Comparison of ENCODE assay signal across 25 mouse cellular contexts in genomic region chr5:131960432-131960831, GRCm38 (mm10).
"Had no signal": no experiment of that assay in that cellular context is flagged by ENCODE, and none has a peak within 500 bp of the region (broad histone marks: within the 10 kb centered on the region; RNA-seq: fewer than 3 reads in every experiment).

No protein-coding gene starts in this region.

- H3K27ac ChIP-seq: gastrocnemius, adult 2 months; heart, embryonic 10.5 days; hindbrain, embryonic 10.5 days; hindbrain, embryonic 12.5 days; hindbrain, embryonic 14.5 days; layer of hippocampus, adult 2 months; left cerebral cortex, adult 2 months; limb, embryonic 10.5 days; limb, embryonic 12.5 days; liver, embryonic 13.5 days; liver, embryonic 15.5 days had no signal

- DNase-seq: gastrocnemius, adult 2 months; gastrocnemius, postnatal 10 days; gastrocnemius, postnatal 25 days; heart, adult 18-20 months; heart, postnatal 10 days; heart, postnatal 4 days; kidney, adult 11 months; kidney, adult 2 months; kidney, postnatal 10 days; kidney, postnatal 36 days; liver; liver, embryonic 13.5 days had no signal

- H3K4me1 ChIP-seq: liver, embryonic 15.5 days had no signal

- H3K36me3 ChIP-seq: hindbrain, embryonic 10.5 days; hindbrain, embryonic 12.5 days; liver, embryonic 13.5 days; liver, embryonic 15.5 days had no signal

- H3K9me3 ChIP-seq: heart, embryonic 10.5 days; hindbrain, embryonic 10.5 days; hindbrain, embryonic 12.5 days; limb, embryonic 10.5 days; liver, embryonic 13.5 days; liver, embryonic 15.5 days had no signal

- H3K27me3 ChIP-seq: heart, embryonic 12.5 days; hindbrain, embryonic 12.5 days; limb, embryonic 12.5 days; liver, embryonic 13.5 days; liver, embryonic 15.5 days had no signal

- ATAC-seq: hindbrain, embryonic 16.5 days; inflammation-experienced regulatory T-cells, adult 6 months had no signal

- H3K9ac ChIP-seq: heart, embryonic 12.5 days; hindbrain, embryonic 12.5 days; hindbrain, embryonic 14.5 days; limb, embryonic 12.5 days; liver, embryonic 13.5 days; liver, embryonic 15.5 days had no signal

- H3K4me3 ChIP-seq: gastrocnemius, adult 2 months; heart, embryonic 10.5 days; heart, embryonic 12.5 days; hindbrain, embryonic 10.5 days; hindbrain, embryonic 12.5 days; layer of hippocampus, adult 2 months; left cerebral cortex, adult 2 months; limb, embryonic 10.5 days; limb, embryonic 12.5 days; liver, embryonic 13.5 days; liver, embryonic 15.5 days had no signal

- H3K4me2 ChIP-seq: heart, embryonic 12.5 days; hindbrain, embryonic 12.5 days; hindbrain, embryonic 14.5 days; limb, embryonic 12.5 days; liver, embryonic 11.5 days; liver, embryonic 13.5 days; liver, embryonic 15.5 days had no signal
